Mouse (Mus musculus) small intestine, adult 2 months (tissue): Measurements from ENCODE around the gene Cep112.

ENCODE experiments used
- CTCF ChIP-seq: fragments of 200-500 bp; IDR thresholded peaks from 2 replicates; pipeline ENCODE4 v1.5.1; 2012; ENCODE audit warnings: low read depth, mild to moderate bottlenecking, control low read depth, inconsistent platforms, low read length, moderate library complexity, mixed read lengths; ENCODE audit not compliant: insufficient replicate concordance, insufficient read length; ENCODE audit errors: extremely low read depth
- POLR2A ChIP-seq: fragments of 200-500 bp; IDR thresholded peaks from 2 replicates; pipeline ENCODE4 v1.6.1; 2012; ENCODE audit warnings: low read depth, mild to moderate bottlenecking, control low read depth, inconsistent platforms, low read length, moderate library complexity

GRCm38 (mm10) chr11:108409876-108410644 lies 14.9 kb upstream of the Cep112 start:
- TF ChIP-seq CTCF (no peak), POLR2A (no peak)
